Mouse (Mus musculus): ENCODE data around the gene E030018B13Rik. TPM values are rescaled to one million over a fixed set of nuclear protein-coding genes. Genes with fewer than 3 reads are reported as not detected.

E030018B13Rik gene
- polyA plus RNA-seq, 1 experiment from 2014 or later, result not detected

GRCm38 (mm10) chr7:63930132-63930531 lies 13.5 kb downstream of the E030018B13Rik start:
- Histone ChIP-seq H3K9me3 (ENCODE audit: control insufficient read depth, low read length) (no peaks in the 10 kb centered on the region), H3K9ac (no peak overlapping the region), H3K27me3 (ENCODE audit: control insufficient read depth, insufficient read depth, low read length) (no peaks in the 10 kb centered on the region), H3K36me3 (replicated peaks; ENCODE audit: control insufficient read depth, insufficient read depth) (no peaks in the 10 kb centered on the region), H3K4me1 (replicated peaks; ENCODE audit: control insufficient read depth, insufficient read depth, low read length) (peaks cover 29% of the 10 kb centered on the region), H3K27ac (no peak overlapping the region), H3K4me2 (replicated peaks) (no peak overlapping the region), H3K4me3 (replicated peaks; ENCODE audit: low read length) (no peak overlapping the region)
- WGBS, result 94% methylated on average over 3 of the region's 3 CpGs
- ATAC-seq (ENCODE audit: low FRiP score) (no peak), DNase-seq (ENCODE audit: low spot score) (no peak)

- Histone ChIP-seq H3K4me3 (replicated peaks; ENCODE audit: low read length) (no peak overlapping the region), H3K27me3 (ENCODE audit: control insufficient read depth, insufficient read depth, low read length) (no peaks in the 10 kb centered on the region), H3K9ac (no peak overlapping the region), H3K4me1 (replicated peaks; ENCODE audit: control insufficient read depth, insufficient read depth, low read length) (peaks cover 29% of the 10 kb centered on the region), H3K9me3 (ENCODE audit: control insufficient read depth, low read length) (no peaks in the 10 kb centered on the region), H3K36me3 (replicated peaks; ENCODE audit: control insufficient read depth, insufficient read depth) (no peaks in the 10 kb centered on the region), H3K27ac (no peak overlapping the region), H3K4me2 (replicated peaks) (no peak overlapping the region)
- WGBS, result 88% methylated on average over 5 of the region's 5 CpGs
- ATAC-seq (ENCODE audit: low FRiP score) (no peak), DNase-seq (ENCODE audit: low spot score) (no peak)
Measured at GRCm38 (mm10) chr7:63930766-63931165, 14.1 kb downstream of the E030018B13Rik start.

DNA sequence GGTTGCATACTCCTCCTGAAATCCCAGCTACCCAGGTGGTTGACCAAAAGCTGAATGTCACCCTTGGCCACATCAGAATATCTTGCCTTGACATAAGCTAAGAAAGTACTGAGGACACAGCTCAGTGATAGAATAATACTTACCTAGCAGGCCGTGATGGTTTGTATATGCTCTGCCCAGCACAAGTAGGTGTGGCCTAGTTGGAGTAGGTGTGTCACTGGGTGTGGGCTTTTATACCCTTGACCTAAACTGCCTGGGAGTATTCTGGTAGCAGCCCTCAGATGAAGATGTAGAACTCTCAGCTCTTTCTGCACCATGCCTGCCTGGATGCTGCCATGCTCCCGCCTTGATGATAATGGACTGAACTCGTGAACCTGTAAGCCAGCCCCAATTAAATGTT lies 15.8 kb downstream of the E030018B13Rik start:
- whole genome bisulfite sequencing, result 88% methylated on average over 3 of the region's 3 CpGs
- no peak overlapping the region for H3K4me3 ChIP-seq (replicated peaks; ENCODE audit: low read length)
- DNase-seq (ENCODE audit: low spot score) (no peak), ATAC-seq (ENCODE audit: low FRiP score) (no peak)
- no peaks in the 10 kb centered on the region for H3K36me3 ChIP-seq (replicated peaks; ENCODE audit: control insufficient read depth, insufficient read depth)
- H3K27me3 ChIP-seq (ENCODE audit: control insufficient read depth, insufficient read depth, low read length), result no peaks in the 10 kb centered on the region
- no peaks in the 10 kb centered on the region for H3K9me3 ChIP-seq (ENCODE audit: control insufficient read depth, low read length)
- peaks cover 26% of the 10 kb centered on the region for H3K4me1 ChIP-seq (replicated peaks; ENCODE audit: control insufficient read depth, insufficient read depth, low read length)
- H3K9ac ChIP-seq, result no peak overlapping the region
- H3K27ac ChIP-seq, result no peak overlapping the region
- H3K4me2 ChIP-seq (replicated peaks), result no peak overlapping the region

DNA sequence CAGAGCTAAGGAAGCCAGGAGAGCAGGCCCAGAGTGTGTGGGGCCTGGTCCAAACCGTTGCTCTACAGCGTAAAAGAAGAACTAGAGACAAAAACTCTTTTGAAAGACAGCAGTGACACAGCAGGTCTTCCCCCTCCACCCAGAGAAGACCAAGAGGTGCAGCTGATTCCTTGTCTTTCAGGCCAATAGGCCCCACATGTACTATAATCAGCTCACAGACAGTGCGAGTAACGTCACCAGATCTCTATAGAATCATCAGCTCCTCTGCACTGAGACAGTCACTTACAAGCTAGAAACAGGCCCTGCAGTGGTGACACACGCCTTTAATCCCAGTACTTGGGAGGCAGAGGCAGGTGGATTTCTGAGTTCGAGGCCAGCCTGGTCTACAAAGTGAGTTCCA lies 17.2 kb downstream of the E030018B13Rik start:
- H3K27ac ChIP-seq, result no peak overlapping the region
- ATAC-seq (ENCODE audit: low FRiP score) (no peak), DNase-seq (ENCODE audit: low spot score) (no peak)
- no peak overlapping the region for H3K4me2 ChIP-seq (replicated peaks)
- WGBS, result 74% methylated on average over 6 of the region's 6 CpGs
- H3K4me3 ChIP-seq (replicated peaks; ENCODE audit: low read length), result no peak overlapping the region
- no peaks in the 10 kb centered on the region for H3K36me3 ChIP-seq (replicated peaks; ENCODE audit: control insufficient read depth, insufficient read depth)
- no peaks in the 10 kb centered on the region for H3K27me3 ChIP-seq (ENCODE audit: control insufficient read depth, insufficient read depth, low read length)
- peaks cover 26% of the 10 kb centered on the region for H3K4me1 ChIP-seq (replicated peaks; ENCODE audit: control insufficient read depth, insufficient read depth, low read length)
- no peak overlapping the region for H3K9ac ChIP-seq
- no peaks in the 10 kb centered on the region for H3K9me3 ChIP-seq (ENCODE audit: control insufficient read depth, low read length)

GRCm38 (mm10) chr7:63934530-63934929 lies 17.9 kb downstream of the E030018B13Rik start:
- DNase-seq (ENCODE audit: low spot score) (no peak), ATAC-seq (ENCODE audit: low FRiP score) (no peak)
- Histone ChIP-seq H3K4me3 (replicated peaks; ENCODE audit: low read length) (peak overlapping the region; percentile 97; the same call in 1 of the 2 replicates), H3K27ac (no peak overlapping the region), H3K4me1 (replicated peaks; ENCODE audit: control insufficient read depth, insufficient read depth, low read length) (peaks cover 26% of the 10 kb centered on the region), H3K27me3 (ENCODE audit: control insufficient read depth, insufficient read depth, low read length) (no peaks in the 10 kb centered on the region), H3K9me3 (ENCODE audit: control insufficient read depth, low read length) (no peaks in the 10 kb centered on the region), H3K36me3 (replicated peaks; ENCODE audit: control insufficient read depth, insufficient read depth) (no peaks in the 10 kb centered on the region), H3K9ac (no peak overlapping the region; the same call in 1 of the 2 replicates), H3K4me2 (replicated peaks) (peak overlapping the region; percentile 86)
- 62% methylated on average over 1 of the region's 1 CpGs for WGBS

- Histone ChIP-seq H3K4me3 (replicated peaks; ENCODE audit: low read length) (peak overlapping the region; percentile 97), H3K4me2 (replicated peaks) (peak overlapping the region; percentile 86), H3K36me3 (replicated peaks; ENCODE audit: control insufficient read depth, insufficient read depth) (no peaks in the 10 kb centered on the region), H3K27me3 (ENCODE audit: control insufficient read depth, insufficient read depth, low read length) (no peaks in the 10 kb centered on the region), H3K27ac (peak overlapping the region; percentile 97), H3K4me1 (replicated peaks; ENCODE audit: control insufficient read depth, insufficient read depth, low read length) (peaks cover 32% of the 10 kb centered on the region), H3K9ac (peak overlapping the region; percentile 91), H3K9me3 (ENCODE audit: control insufficient read depth, low read length) (no peaks in the 10 kb centered on the region)
- DNase-seq (ENCODE audit: low spot score) (no peak), ATAC-seq (ENCODE audit: low FRiP score) (no peak)
- WGBS, result 15% methylated on average over 8 of the region's 8 CpGs
Measured at GRCm38 (mm10) chr7:63935809-63936187, 19.1 kb downstream of the E030018B13Rik start.

- ATAC-seq (ENCODE audit: low FRiP score) (no peak), DNase-seq (ENCODE audit: low spot score) (peak; percentile 63)
- WGBS, result under 1% methylated on average over 34 of the region's 34 CpGs
Measured at GRCm38 (mm10) chr7:63936188-63936985, 19.7 kb downstream of the E030018B13Rik start.

DNA sequence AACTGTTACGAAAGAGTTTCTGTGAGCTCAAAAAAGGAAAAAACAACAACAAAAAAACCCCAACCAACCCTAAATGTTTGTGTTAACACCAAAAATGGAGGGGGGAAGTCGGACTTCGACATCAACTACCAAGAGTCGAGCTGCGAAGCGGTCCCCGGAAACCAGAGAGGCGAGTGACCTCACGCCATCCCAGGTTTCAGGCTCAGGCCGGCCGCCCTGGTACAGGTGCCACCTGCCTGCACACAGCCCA lies 20.3 kb downstream of the E030018B13Rik start:
- no peaks in the 10 kb centered on the region for H3K27me3 ChIP-seq (ENCODE audit: control insufficient read depth, insufficient read depth, low read length)
- peak overlapping the region; percentile 97 for H3K27ac ChIP-seq
- under 1% methylated on average over 11 of the region's 11 CpGs for WGBS
- peaks cover 32% of the 10 kb centered on the region for H3K4me1 ChIP-seq (replicated peaks; ENCODE audit: control insufficient read depth, insufficient read depth, low read length)
- no peaks in the 10 kb centered on the region for H3K36me3 ChIP-seq (replicated peaks; ENCODE audit: control insufficient read depth, insufficient read depth)
- DNase-seq (ENCODE audit: low spot score), result no peak
- H3K9ac ChIP-seq, result peak overlapping the region; percentile 91
- peak overlapping the region; percentile 86 for H3K4me2 ChIP-seq (replicated peaks)
- no peak for ATAC-seq (ENCODE audit: low FRiP score)
- peak overlapping the region; percentile 97 for H3K4me3 ChIP-seq (replicated peaks; ENCODE audit: low read length)
- no peaks in the 10 kb centered on the region for H3K9me3 ChIP-seq (ENCODE audit: control insufficient read depth, low read length)

More at GRCm38 (mm10) chr7:63936188-63936985, 19.7 kb downstream of the E030018B13Rik start:
- Histone ChIP-seq H3K27ac (peak overlapping the region; percentile 97), H3K9me3 (ENCODE audit: control insufficient read depth, low read length) (no peaks in the 10 kb centered on the region), H3K4me2 (replicated peaks) (peak overlapping the region; percentile 86), H3K27me3 (ENCODE audit: control insufficient read depth, insufficient read depth, low read length) (no peaks in the 10 kb centered on the region), H3K36me3 (replicated peaks; ENCODE audit: control insufficient read depth, insufficient read depth) (no peaks in the 10 kb centered on the region), H3K9ac (peak overlapping the region; percentile 91), H3K4me3 (replicated peaks; ENCODE audit: low read length) (peak overlapping the region; percentile 97), H3K4me1 (replicated peaks; ENCODE audit: control insufficient read depth, insufficient read depth, low read length) (peaks cover 32% of the 10 kb centered on the region)

GRCm38 (mm10) chr7:63937236-63938065 lies 20.8 kb downstream of the E030018B13Rik start:
- H3K27me3 ChIP-seq (ENCODE audit: control insufficient read depth, insufficient read depth, low read length), result no peaks in the 10 kb centered on the region
- peak overlapping the region; percentile 86 for H3K4me2 ChIP-seq (replicated peaks)
- ATAC-seq (ENCODE audit: low FRiP score), result peak; percentile 1; the same call in 1 of the 2 replicates
- peak overlapping the region; percentile 97 for H3K27ac ChIP-seq
- H3K36me3 ChIP-seq (replicated peaks; ENCODE audit: control insufficient read depth, insufficient read depth), result no peaks in the 10 kb centered on the region
- peak overlapping the region; percentile 97 for H3K4me3 ChIP-seq (replicated peaks; ENCODE audit: low read length)
- peak; percentile 64 for DNase-seq (ENCODE audit: low spot score)
- peak overlapping the region; percentile 91 for H3K9ac ChIP-seq
- under 1% methylated on average over 71 of the region's 88 CpGs for WGBS
- H3K4me1 ChIP-seq (replicated peaks; ENCODE audit: control insufficient read depth, insufficient read depth, low read length), result peaks cover 32% of the 10 kb centered on the region
- H3K9me3 ChIP-seq (ENCODE audit: control insufficient read depth, low read length), result no peaks in the 10 kb centered on the region

Measured in hindbrain, embryonic 14.5 days (tissue).